Mouse (Mus musculus) spleen, adult 12 weeks (tissue): ENCODE measurements at regions not wholly inside any gene's neighbourhood (a gene's known extent, or its start where the extent isn't known, plus 50 kb on each side); places are given as distances from the start of the nearest gene placed in this dataset.
A peak's percentile ranks its signal among the peaks of the same experiment; 100 is the strongest.

Experiments
- DNase-seq: peaks from one replicate; pipeline ENCODE4 v3.0.0; 2022; ENCODE audit warnings: low spot score

- no peak for DNase-seq
Measured at GRCm38 (mm10) chr6:88964071-88964470, 62.0 kb downstream of the Tpra1 start.

GRCm38 (mm10) chr6:88964911-88965310, 62.9 kb downstream of the Tpra1 start:
- DNase-seq = no peak

- no peak for DNase-seq
Measured at GRCm38 (mm10) chr6:88965361-88966226, 63.5 kb downstream of the Tpra1 start.

GRCm38 (mm10) chr6:88966501-88966900, 64.5 kb downstream of the Tpra1 start:
- DNase-seq = no peak

- no peak for DNase-seq
Measured at GRCm38 (mm10) chr6:88968842-88969241, 66.8 kb downstream of the Tpra1 start.

- no peak for DNase-seq
Measured at GRCm38 (mm10) chr6:88971729-88972128, 69.7 kb downstream of the Tpra1 start.

GRCm38 (mm10) chr6:88974457-88974856, 72.4 kb downstream of the Tpra1 start:
- DNase-seq = no peak

GRCm38 (mm10) chr6:88976581-88976980, 74.5 kb downstream of the Tpra1 start:
- no peak for DNase-seq

GRCm38 (mm10) chr6:88976994-88977393, 74.9 kb downstream of the Tpra1 start:
- DNase-seq = no peak

GRCm38 (mm10) chr6:88978970-88979369, 76.9 kb downstream of the Tpra1 start:
- DNase-seq = no peak

GRCm38 (mm10) chr6:88980112-88980511, 78.1 kb downstream of the Tpra1 start:
- DNase-seq = no peak

GRCm38 (mm10) chr6:88981544-88981943, 79.5 kb downstream of the Tpra1 start:
- DNase-seq = no peak

GRCm38 (mm10) chr6:88984170-88984569, 82.1 kb downstream of the Tpra1 start:
- no peak for DNase-seq

GRCm38 (mm10) chr6:88984863-88985262, 82.8 kb downstream of the Tpra1 start:
- no peak for DNase-seq

GRCm38 (mm10) chr6:88988551-88988950, 86.5 kb downstream of the Tpra1 start:
- no peak for DNase-seq

GRCm38 (mm10) chr6:88989617-88990299, 87.7 kb downstream of the Tpra1 start:
- DNase-seq = no peak

- DNase-seq = no peak
Measured at GRCm38 (mm10) chr6:88990300-88990685, 88.2 kb downstream of the Tpra1 start.

GRCm38 (mm10) chr6:88995077-88995476, 93.0 kb downstream of the Tpra1 start:
- DNase-seq = no peak

- no peak for DNase-seq
Measured at GRCm38 (mm10) chr6:88998927-88999722, 97.1 kb downstream of the Tpra1 start.

GRCm38 (mm10) chr6:89000359-89000758, 98.3 kb downstream of the Tpra1 start:
- peak; percentile 17 for DNase-seq

GRCm38 (mm10) chr6:89003197-89003923, 101.3 kb downstream of the Tpra1 start:
- DNase-seq = no peak

- DNase-seq = no peak
Measured at GRCm38 (mm10) chr6:89005094-89005493, 103.0 kb downstream of the Tpra1 start.
